Mouse (Mus musculus): ENCODE data around the gene Frs3.

The Frs3 gene

DNA sequence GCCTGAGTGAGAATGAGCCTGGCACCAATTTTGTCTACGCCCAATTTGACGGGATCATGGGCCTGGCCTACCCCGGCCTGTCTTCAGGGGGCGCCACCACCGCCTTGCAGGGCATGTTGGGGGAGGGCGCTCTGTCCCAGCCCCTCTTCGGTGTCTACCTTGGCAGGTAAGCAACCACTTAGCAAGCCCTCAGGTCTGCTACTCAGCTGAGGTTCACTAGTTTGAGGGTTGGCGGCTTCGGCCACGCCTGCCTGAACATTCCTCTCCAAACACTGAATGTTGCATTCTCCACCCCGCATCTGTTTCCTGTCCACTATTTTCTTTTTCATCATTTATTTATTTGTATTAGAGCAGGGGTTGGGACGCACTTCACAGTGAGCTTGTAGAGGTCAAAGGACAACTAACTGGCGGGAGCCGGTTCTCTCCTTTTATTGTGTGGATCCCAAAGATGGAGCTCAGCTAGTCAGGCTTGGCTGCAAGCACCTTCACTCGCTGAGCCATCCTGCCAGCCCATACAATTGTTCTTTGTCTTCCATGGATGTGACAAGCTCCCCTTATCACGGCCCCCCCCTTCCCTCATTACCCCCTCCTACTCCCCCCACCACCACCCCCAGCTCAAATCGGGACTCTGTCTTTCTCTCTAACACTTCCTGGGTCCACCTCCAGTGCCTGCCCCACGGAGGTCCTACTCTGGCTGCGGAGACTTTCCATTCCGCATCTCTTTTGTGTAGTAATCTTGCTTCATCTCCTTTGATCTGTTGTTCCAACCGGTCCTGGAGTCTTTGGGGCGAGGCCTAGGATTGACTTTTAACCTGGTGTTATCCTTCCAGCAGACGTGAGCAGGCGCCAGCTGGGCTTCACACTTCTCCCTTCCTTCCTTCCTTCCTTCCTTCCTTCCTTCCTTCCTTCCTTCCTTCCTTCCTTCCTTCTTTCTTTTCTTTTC, 42.1 kb downstream of the Frs3 start:
- in situ Hi-C loops (cut with MboI; ENCODE audit: low sequenced_read_pairs) = no loop called here

DNA sequence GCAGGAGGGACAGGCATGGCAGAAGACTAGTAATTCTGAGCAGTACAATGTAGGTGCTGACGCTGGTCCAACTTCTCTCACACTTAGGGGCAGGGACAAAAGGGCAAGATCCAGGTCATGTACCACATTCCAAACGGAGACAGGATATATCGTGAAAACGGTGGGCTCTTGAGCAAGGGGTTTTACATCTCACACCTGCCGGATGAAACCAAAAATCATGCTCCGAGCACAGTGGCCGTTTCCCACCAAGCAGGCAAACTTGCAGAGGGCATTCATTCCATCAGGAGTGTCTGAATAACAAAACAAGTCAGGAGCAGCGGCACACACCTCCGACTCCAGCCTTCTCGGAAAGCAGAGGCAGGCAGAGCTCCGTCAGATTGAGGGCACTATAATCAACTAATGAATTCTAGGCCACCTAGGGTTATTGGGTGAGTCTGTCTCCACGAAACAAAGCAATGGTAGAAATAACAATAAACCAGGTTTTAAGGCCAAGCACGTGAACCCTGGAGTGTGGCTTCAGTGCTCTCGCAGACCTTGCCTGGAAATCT, 46.8 kb downstream of the Frs3 start:
- in situ Hi-C loops (cut with MboI; ENCODE audit: low sequenced_read_pairs) = no loop called here

DNA sequence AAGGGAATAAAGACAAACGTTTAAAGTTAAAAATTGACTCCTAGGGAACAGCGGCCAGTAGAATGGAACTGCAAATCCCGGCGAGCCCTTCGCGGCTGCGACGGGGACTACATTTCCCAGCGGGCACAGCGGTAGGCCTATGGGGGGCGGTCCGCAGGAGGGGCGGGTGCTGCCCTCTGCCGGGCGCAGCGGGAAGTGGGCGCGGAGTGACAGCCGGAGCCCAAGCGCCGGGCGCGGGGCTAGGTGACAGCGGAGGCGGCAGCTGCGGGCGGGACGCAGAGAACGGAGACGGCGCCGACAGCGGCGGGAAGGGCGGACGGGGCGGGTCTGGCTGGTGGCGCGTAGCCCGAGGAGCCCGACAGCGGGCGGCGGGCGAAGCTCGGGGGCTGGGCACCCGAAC, 48.0 kb downstream of the Frs3 start, which contains the start of gene Tfeb:
Gene Tfeb (plus strand): TSS at position 175 of the 400 bp plus-strand sequence.
- in situ Hi-C loops (cut with MboI; ENCODE audit: low sequenced_read_pairs) = no loop called here

DNA sequence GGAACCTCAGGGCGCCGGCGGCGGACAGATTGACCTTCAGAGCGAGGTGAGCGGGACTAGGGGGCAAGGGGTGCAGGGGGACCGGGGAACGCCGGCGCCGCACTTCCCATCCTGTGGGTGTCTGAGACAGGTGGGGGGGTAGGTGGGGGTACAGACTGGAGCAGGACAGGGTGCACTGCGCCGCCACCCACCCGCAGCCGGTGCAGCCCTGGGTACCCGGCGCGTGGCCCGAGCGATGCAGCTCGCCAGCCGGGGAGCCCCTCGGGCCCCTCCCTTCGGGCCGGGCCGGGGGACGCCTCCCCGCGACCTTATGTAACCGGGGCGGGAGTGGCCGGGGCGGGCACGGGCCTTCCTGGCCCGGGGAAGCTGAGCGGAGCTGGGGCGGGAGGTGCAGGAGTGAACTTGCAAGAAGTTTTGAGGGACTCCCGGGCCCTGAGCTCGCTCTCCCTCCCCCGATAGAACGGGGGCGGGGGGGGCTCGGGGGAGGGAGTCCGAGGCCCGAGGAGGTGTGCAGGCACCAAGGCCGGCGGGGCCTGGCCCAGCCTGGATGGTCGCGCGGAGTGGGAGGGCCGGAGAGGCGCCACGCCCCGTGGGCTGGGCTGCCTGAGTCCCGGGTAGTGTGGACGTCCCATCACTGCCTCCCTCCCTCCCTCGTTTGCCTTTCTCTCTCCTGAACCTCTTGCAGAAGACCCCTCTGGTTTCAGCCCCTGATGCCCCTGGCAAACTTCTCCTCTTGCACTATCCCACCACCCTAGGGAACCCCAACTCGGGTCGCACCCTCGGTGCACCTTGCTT, 48.6 kb downstream of the Frs3 start:
- in situ Hi-C loops (cut with MboI; ENCODE audit: low sequenced_read_pairs) = no loop called here

DNA sequence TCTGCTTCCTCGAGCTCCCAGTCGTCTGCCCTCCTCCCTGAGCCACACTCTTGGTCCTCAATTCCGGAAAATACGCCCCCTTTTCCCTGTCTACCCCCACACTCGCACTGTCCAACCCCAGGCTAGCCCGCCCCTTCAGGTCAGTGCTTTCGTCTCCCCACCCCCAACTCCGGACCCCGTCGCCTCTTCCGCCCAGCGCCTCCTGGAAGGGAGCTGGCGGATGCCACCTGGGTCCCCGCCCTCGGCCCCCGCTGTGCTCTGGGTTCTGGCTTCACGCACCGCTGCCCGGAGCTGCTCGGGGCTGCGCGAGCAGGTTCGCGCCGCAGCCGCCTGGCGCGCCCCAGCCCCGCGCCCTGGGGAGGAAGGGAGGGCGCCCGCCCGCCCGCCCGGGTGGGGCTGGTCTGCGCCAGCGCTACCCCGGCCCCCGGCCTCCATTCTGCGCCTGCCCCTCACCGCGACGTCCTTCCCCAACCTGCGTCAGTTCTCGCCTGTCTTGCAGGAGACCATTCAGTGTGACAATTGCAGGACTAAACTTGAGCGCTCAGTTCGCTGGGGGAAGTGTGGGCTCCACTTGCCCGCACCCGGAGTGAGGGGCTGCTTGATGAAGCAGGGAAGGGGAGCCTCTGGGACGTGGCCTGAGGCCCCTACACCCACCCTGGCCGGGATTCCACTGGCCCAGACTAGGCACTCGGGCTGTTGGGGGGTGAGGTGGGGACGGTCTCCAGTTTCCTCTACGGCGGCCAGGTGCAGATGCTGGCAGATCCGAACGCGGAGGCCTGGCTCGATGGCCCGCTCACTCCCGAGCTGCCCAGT, 49.4 kb downstream of the Frs3 start:
- in situ Hi-C loops (cut with MboI; ENCODE audit: low sequenced_read_pairs) = no loop called here

DNA sequence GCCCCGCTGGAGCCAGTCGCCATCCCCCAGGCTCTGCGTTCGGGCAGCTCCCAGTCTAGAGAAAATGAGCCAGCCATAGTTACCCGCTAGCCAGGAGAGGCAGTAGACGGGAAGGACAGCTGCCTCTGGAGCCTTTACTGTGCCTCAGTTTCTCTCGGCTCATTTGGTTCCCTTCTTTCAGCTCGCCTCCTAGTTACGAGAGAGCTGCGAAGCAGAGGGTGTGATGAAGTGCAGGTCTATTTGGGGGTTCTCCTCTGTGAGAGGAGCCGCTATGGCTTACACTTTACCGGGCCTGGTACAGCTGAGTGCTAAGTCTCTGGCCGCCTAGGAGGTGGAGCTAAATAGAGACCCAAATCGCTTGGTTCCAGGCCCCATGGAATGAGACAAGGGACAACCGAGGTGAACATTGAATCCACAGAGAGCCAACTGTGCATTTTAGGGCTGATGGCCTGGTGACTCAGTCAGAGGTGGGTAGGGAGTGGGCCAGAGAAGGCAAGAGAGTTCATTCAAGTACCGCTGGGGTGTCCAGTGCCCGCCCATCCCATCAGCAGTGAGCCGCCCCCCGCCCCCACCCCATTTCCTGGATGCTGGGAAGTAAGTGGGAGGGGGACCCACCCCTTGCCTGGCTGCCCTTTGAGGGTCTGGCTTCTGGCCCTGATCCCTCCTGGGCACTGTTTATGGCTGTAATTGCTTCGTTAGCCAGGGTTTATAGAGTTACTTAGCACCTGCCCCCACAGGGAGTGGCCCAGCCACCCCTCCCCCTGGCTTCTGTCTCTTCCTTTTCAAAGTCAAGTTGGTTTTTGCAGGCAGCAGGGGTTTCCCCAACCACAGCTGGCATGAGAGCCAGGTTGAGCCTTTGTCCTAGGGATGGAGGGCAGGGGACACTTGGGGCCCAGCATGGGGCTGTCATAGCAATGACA, 50.3 kb downstream of the Frs3 start:
- in situ Hi-C loops (cut with MboI; ENCODE audit: low sequenced_read_pairs) = no loop called here

DNA sequence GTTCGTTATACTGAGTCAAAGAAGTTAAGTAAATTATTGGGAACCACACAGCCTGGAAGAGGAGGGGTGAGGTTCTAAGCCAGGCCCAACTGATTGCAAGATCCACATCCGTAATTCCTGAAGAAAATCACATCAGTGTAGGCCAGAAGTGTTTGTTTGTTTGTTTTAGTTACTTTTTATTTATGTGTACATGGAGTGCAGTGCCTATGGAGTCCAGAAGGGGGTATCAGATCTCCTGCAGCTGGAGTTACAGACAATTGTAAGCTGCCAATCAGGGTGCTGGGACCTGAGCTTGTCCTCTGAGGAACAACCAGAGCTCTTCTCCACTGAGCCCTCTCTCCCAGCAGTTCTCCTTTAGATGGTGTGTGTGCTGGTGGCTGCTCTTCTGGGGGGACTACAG, 51.4 kb downstream of the Frs3 start:
- in situ Hi-C loops (cut with MboI; ENCODE audit: low sequenced_read_pairs) = no loop called here

DNA sequence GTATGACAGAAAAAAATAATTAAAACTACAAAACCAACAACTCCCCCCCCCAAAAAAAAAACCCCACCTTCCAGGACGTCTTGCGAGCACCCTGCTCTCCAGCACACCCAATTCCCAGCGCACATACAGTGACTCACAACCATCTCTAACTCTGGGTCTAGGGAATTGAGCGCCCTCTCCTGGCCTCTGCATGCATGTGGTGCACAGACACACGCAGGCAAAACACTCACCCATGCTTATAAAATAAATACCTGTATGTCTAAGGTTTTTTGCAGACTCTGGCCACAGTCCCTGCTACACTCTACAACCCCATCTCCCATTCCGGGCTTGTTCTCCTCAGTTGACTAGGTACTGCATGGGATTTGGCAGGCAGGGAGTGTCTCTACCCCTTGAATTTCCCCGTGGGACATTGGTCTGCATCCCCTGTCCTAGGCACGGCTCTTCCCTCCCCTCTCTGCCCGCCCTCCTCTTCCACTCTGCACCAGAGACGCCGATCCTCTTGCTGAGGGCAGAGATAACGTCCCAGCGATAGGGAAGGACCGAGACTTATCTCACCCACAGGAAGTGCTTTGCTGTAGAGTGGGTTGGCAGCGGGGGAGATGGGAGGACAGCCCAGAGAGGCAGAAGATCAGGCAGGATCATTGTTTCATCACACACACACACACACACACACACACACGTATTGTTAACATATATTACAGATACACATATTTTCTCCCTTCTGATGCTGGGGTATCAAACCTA, 54.3 kb downstream of the Frs3 start:
- in situ Hi-C loops (cut with MboI; ENCODE audit: low sequenced_read_pairs) = no loop called here

DNA sequence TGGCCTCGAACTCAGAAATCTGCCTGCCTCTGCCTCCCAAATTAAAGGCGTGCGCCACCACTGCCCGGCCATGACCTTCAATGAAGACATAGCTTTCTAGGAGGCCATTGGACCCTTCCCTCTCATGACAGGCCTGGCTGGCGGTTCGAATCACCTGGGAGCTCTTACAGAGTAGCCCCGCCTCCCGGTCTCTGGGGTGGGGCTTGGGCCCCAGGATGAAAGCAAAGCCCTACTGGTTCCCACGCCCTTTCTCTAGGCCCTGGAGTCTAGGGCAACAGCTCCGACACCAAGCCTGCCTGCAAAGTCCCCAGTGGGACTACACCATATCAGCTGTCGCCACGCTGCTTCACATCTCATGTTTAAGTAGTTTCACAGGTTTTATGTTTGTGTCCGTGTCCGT, 55.3 kb downstream of the Frs3 start:
- in situ Hi-C loops (cut with MboI; ENCODE audit: low sequenced_read_pairs) = no loop called here

DNA sequence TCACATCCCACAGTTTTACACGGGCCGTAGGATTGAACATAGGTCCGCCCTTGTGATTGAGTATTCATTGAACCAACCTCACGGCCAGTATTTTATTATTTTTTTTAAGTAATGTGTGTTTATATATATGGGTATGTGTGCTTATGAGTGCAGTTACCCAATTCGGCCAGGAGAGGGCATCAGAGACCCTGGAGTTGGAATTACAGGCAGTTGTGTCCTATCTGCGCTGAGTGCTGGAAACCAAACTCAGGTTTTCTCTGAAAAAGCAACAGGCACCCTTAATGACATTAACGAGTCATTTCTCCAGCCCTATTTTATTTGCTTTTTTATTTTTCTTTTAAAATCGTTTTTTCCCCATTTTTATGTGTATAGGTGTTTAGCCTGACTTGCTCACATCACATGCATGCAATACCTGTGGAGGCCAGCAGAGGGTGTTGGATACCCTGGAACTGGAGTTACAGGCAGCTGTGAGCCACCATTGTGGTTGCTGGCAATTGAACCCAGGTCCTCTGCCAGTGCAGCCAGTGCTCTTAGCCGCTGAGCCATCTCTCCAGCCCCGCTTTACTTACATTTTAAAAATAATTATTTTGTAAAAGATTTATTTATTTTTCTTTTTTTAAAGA, 56.0 kb downstream of the Frs3 start:
- in situ Hi-C loops (cut with MboI; ENCODE audit: low sequenced_read_pairs) = no loop called here

DNA sequence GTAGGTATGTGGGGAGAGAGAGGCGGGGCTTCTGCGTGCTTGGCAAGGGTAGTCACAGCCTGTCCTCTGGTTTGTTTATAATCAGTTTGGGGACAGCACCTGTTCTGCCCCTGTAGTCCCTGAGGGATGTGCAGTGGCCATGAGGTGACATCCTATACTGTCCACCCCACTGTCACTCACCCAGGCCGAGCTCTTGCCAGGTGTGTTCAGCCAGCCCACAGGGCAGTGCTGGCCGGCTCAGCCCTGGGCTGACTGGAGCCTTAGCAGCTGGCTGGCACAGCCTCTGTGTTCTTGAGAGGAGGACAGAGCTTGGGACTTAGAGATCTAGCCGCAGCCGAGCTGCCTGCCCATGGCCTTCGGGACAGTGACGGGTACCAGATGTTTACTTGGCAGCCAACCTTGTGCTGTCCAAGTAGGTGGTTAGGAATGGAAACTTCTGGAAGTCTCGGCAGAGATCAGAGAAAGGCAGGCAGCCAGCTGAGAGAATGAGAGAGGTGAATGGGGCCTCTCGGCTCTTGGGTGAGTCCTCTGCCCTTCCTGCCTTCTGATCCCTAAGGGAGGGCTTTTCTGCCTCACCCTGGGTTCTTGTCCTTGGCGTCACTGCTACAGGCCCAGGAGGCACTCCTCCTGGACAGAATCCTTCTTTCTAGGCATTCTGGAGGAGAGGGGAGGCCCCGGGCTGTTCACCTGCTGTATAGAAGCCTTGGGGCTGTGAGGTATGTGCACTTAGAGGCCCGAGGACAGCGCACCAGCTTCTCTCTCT, 60.1 kb downstream of the Frs3 start:
- in situ Hi-C loops (cut with MboI; ENCODE audit: low sequenced_read_pairs) = no loop called here

DNA sequence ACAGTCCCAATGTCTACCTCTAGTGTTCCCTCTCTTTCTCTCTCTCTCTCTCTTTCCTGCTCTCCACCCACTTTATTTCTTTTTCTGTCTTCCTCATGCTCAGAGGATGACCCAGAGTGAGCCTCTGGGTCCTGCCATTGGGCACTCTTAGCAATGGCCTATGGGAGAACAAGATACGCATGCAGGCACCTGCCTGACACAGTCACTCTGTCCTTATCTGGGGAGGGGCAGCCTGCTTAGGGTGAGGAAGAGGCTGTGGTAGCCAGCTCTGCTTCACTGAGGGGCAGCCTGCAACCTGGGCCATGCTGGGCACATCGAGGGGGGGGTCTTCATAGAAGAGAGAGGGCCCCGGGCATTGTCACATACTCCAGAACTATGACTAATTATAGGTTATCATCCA, 60.8 kb downstream of the Frs3 start:
- in situ Hi-C loops (cut with MboI; ENCODE audit: low sequenced_read_pairs) = no loop called here

DNA sequence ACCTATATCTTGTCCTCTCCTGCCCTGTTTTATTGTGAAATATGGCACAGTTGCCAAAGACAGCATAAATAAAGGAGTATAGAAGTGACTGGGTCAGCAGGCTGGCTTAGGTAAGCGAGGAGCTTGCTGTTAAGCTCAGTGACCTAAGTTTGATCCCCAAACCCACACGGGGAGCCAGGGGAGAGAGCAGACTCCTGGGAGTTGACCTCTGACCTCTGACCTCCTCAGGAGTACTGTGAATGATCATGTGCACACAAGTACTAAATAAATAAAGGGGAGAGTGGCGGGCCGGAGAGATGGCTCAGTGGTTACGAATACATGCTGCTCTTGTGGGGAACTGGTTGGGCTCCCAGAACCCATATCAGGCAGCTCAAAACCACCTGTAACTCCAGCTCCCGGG, 61.3 kb downstream of the Frs3 start:
- in situ Hi-C loops (cut with MboI; ENCODE audit: low sequenced_read_pairs) = no loop called here

DNA sequence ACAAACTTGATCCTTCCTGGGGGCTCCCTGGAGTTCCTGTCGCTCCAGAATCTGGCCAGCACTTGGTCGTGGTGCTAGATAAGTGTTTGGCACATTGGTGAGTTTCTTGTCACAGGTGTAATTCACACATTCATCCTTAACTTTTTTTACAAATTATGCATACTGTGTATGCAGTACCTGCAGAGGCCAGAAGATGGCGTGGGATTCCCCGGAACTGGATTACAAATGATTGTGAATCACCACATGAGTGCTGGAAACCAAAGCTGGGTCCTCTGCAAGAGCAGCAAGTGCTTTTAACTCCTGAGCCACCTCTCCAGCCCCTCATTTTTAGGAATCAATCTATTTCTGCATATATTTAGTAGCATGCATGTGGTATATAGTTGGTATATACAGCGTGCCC, 63.0 kb downstream of the Frs3 start:
- in situ Hi-C loops (cut with MboI; ENCODE audit: low sequenced_read_pairs) = no loop called here

DNA sequence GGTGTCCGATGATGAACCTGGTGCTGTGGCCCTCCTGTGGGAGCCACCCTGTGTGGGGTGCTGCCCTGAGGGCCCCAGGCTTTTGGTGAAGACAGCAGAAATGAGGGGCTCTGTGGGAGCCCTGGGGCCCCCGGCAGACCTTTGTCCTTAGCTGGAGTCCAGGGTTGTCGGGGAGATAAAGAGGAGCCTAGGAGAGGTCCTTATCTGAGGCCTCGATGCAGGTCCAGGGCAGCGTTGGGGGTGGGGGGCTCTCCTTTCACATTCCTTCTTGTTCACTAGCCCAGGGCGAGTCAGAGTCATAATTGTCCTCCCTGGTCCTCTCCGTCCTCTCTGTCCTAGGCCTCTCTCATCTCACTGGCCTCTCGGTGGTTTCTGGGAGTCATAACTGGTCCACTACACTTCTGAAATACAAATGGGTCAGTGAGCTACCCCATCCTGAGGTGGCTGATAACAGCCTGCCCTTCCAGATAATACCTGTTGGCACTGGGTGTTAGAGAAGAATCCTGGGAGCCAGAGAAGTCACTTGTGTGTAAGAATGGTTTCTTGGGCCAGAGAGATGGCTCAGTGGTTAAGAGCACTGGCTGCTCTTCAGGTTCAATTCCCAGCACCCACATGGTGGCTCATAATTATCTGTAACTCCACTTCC, 64.4 kb downstream of the Frs3 start:
- in situ Hi-C loops (cut with MboI; ENCODE audit: low sequenced_read_pairs) = no loop called here

All from CH12F3 (cell line).